23 mouse cellular contexts compared by ENCODE assay signal in genomic region chr1:157295868-157296267, GRCm38 (mm10).
DNase-seq lines count a peak whose midpoint lies in the region; ATAC-seq and TF ChIP-seq lines count a peak whose summit lies in the region.
"Had no signal": no experiment of that assay in that cellular context is flagged by ENCODE, and none has a peak within 500 bp of the region (broad histone marks: within the 10 kb centered on the region; RNA-seq: fewer than 3 reads in every experiment).

No protein-coding gene starts in this region.

- TF ChIP-seq POLR2A in kidney, adult 2 months (IDR thresholded peaks at IDR 0.05; ENCODE audit: low read depth, low read length) = no peak

- no peak overlapping the region for H3K27ac ChIP-seq in kidney, embryonic 14.5 days (ENCODE audit: low read depth, low read length)
- no peak overlapping the region for H3K27ac ChIP-seq in kidney, adult 2 months (ENCODE audit: insufficient read depth, low read depth, low read length)
- no peak overlapping the region for H3K27ac ChIP-seq in kidney, embryonic 15.5 days
- no peak overlapping the region for H3K27ac ChIP-seq in kidney, embryonic 16.5 days (ENCODE audit: low read length)

- H3K36me3 ChIP-seq in kidney, embryonic 14.5 days (ENCODE audit: control insufficient read depth, insufficient read depth, low read length) = peaks cover 5% of the 10 kb centered on the region; the same call in 1 of the 2 replicates
- H3K36me3 ChIP-seq in kidney, adult 2 months (ENCODE audit: control insufficient read depth, insufficient read depth, low read length) = no peaks in the 10 kb centered on the region
- 0 out of 2 replicates have a peak, but pooled peaks cover 4% of the 10 kb centered on the region for H3K36me3 ChIP-seq in kidney, embryonic 15.5 days
- no peaks in the 10 kb centered on the region for H3K36me3 ChIP-seq in kidney, embryonic 16.5 days (ENCODE audit: insufficient read depth, low read length)

- WGBS in kidney, embryonic 14.5 days = 48% methylated on average over 3 of the region's 3 CpGs
- 79% methylated on average over 3 of the region's 3 CpGs for WGBS in kidney, adult 2 months
- 54% methylated on average over 3 of the region's 3 CpGs for WGBS in kidney, embryonic 15.5 days
- WGBS in kidney, embryonic 16.5 days = 57% methylated on average over 3 of the region's 3 CpGs

- no peak for DNase-seq in kidney, adult 2 months
- DNase-seq in kidney, postnatal 4 days = no peak
- DNase-seq in kidney, adult 18-20 months = no peak
- DNase-seq in A20 (ENCODE audit: low read depth, low spot score) = peak; percentile 87
- DNase-seq in urinary bladder, postnatal 36 days (ENCODE audit: low spot score in 2 of 2) = no peak
- DNase-seq: adrenal gland, adult 2 months; adrenal gland, adult 8-10 months; adrenal gland, postnatal 10 days; adrenal gland, postnatal 14 days; adrenal gland, postnatal 25 days; adrenal gland, postnatal 36 days; B cell, adult 2 months; cerebellum, adult 11 months; cerebellum, adult 11-12 months; cerebellum, adult 18-20 months had no signal

- TF ChIP-seq CTCF in kidney, adult 2 months (conservative IDR thresholded peaks at IDR 0.05; ENCODE audit: insufficient read depth, insufficient read length, low read depth, low read length) = no peak

- no peaks in the 10 kb centered on the region for H3K4me1 ChIP-seq in kidney, embryonic 14.5 days (ENCODE audit: control insufficient read depth, insufficient read depth, low read length)
- H3K4me1 ChIP-seq in kidney, adult 2 months (ENCODE audit: control insufficient read depth, insufficient read depth, low read length) = no peaks in the 10 kb centered on the region
- no peaks in the 10 kb centered on the region for H3K4me1 ChIP-seq in kidney, embryonic 15.5 days
- H3K4me1 ChIP-seq in kidney, embryonic 16.5 days (ENCODE audit: insufficient read depth, low read length) = no peaks in the 10 kb centered on the region

- no peak overlapping the region for H3K4me2 ChIP-seq in kidney, embryonic 14.5 days (replicated peaks; ENCODE audit: low read depth, low read length)
- no peak overlapping the region for H3K4me2 ChIP-seq in kidney, embryonic 15.5 days
- no peak overlapping the region for H3K4me2 ChIP-seq in kidney, embryonic 16.5 days (replicated peaks; ENCODE audit: low read depth, low read length)

- ATAC-seq in kidney, embryonic 14.5 days (ENCODE audit: low FRiP score, low TSS enrichment) = peak; percentile 84
- peak; percentile 82 for ATAC-seq in kidney, embryonic 15.5 days (replicated peaks; ENCODE audit: low FRiP score)
- peak; percentile 35; the same call in 1 of the 2 replicates for ATAC-seq in kidney, embryonic 16.5 days (ENCODE audit: low FRiP score, low TSS enrichment)
- ATAC-seq: activated CD4-positive, CD25-positive, alpha-beta regulatory T cell, adult 4 months; CD4-positive, CD25-positive, alpha-beta regulatory T cell, adult 4 months; Patski had no signal

- no peak overlapping the region for H3K9ac ChIP-seq in kidney, embryonic 14.5 days (ENCODE audit: low read depth, low read length)
- H3K9ac ChIP-seq in kidney, embryonic 15.5 days = no peak overlapping the region
- H3K9ac ChIP-seq in kidney, embryonic 16.5 days (replicated peaks; ENCODE audit: low read length) = no peak overlapping the region

- no peaks in the 10 kb centered on the region for H3K9me3 ChIP-seq in kidney, embryonic 14.5 days (ENCODE audit: control insufficient read depth, low read length)
- no peaks in the 10 kb centered on the region for H3K9me3 ChIP-seq in kidney, embryonic 15.5 days (replicated peaks)
- no peaks in the 10 kb centered on the region for H3K9me3 ChIP-seq in kidney, embryonic 16.5 days (ENCODE audit: low read length)
- H3K9me3 ChIP-seq: G1E had no signal

- H3K4me3 ChIP-seq in kidney, embryonic 14.5 days (ENCODE audit: low read length) = no peak overlapping the region
- no peak overlapping the region for H3K4me3 ChIP-seq in kidney, adult 2 months (ENCODE audit: insufficient read depth, low read depth, low read length)
- H3K4me3 ChIP-seq in kidney, embryonic 15.5 days (replicated peaks) = no peak overlapping the region
- H3K4me3 ChIP-seq in kidney, embryonic 16.5 days (ENCODE audit: low read length) = no peak overlapping the region

- H3K27me3 ChIP-seq in kidney, embryonic 14.5 days (ENCODE audit: control insufficient read depth, insufficient read depth, low read length) = no peaks in the 10 kb centered on the region
- H3K27me3 ChIP-seq in kidney, adult 2 months (replicated peaks; ENCODE audit: control insufficient read depth, insufficient read depth, low read length) = no peaks in the 10 kb centered on the region
- H3K27me3 ChIP-seq in kidney, embryonic 15.5 days = no peaks in the 10 kb centered on the region
- H3K27me3 ChIP-seq in kidney, embryonic 16.5 days (ENCODE audit: insufficient read depth, low read length) = no peaks in the 10 kb centered on the region
- H3K27me3 ChIP-seq: CH12.LX, Patski had no signal
